Mouse (Mus musculus): ENCODE results near the gene Pnkp. TPM values are rescaled to one million over a fixed set of nuclear protein-coding genes. Genes with fewer than 3 reads are reported as not detected.
A peak's percentile ranks its signal among the peaks of the same experiment; 100 is the strongest.

Pnkp gene
- polyA plus RNA-seq, 1 experiment from 2014 or later: 29.7 TPM

DNA sequence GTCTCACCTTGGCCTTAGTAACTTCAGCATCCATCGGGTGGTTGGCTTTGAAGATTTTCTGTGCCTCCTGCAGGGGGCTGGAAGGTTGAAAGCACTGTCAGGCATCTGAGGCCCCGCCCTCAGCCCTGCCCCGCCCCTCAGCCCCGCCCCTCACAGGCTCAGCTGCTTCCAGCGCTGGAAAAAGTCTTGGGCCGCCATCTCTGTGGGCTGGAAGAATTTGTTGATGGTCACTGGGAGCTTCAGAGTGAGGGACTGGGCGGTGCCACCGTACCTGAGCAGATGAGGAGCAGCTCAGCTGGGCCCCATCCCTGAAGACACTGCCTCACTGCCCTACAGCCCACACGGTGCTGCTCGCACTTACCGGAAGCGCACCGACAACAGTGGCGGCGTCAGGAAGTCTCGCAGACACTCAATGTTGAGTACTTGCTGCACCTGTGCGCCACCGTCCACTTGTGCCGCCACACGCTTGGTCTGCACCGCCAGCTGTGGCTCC lies 44.3 kb downstream of the Pnkp start:
- H3K27ac ChIP-seq (ENCODE audit: low read depth): peak overlapping the region; percentile 35; the same call in 1 of the 2 replicates
- DNase-seq (ENCODE audit: low spot score) (peak; percentile 89), ATAC-seq (replicated peaks; ENCODE audit: low FRiP score, low TSS enrichment, low read depth) (peak; percentile 48; the same call in 1 of the 2 replicates)
- no peak overlapping the region for H3K9ac ChIP-seq (ENCODE audit: low read length)
- no peaks in the 10 kb centered on the region for H3K9me3 ChIP-seq (ENCODE audit: control insufficient read depth, low read length)
- 12% methylated on average over 21 of the region's 21 CpGs for WGBS
- peak overlapping the region; percentile 24 for H3K4me3 ChIP-seq (ENCODE audit: low read depth, low read length)
- H3K27me3 ChIP-seq (replicated peaks; ENCODE audit: control insufficient read depth, insufficient read depth, low read length): no peaks in the 10 kb centered on the region
- peak overlapping the region; percentile 48 for H3K4me2 ChIP-seq (ENCODE audit: low read length)
- H3K36me3 ChIP-seq (ENCODE audit: control insufficient read depth, insufficient read depth, low read length): peaks cover 55% of the 10 kb centered on the region
- peaks cover 13% of the 10 kb centered on the region for H3K4me1 ChIP-seq (replicated peaks; ENCODE audit: control insufficient read depth, insufficient read depth, low read length)

DNA sequence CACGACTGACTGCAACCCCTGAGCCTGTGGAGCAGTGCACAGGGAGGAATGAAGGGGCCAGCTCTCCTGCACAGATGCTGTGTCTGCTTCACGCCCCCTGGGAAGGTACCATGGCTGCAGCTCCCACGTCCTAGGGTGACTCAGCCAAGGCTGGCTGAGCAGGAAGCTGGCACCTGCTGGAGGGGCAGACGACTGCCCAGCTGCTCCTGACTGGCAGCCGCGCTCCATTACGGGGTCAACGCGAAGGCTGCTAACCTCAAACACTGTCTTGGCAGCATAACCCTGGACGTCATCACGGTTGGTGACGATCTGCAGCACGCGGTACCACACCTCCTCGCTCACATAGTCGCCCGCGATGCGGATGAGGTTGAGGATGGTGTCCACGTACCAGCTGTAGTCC lies 48.5 kb downstream of the Pnkp start:
- DNase-seq (ENCODE audit: low spot score): no peak
- no peak overlapping the region for H3K9ac ChIP-seq (ENCODE audit: low read length)
- H3K4me3 ChIP-seq (ENCODE audit: low read depth, low read length): no peak overlapping the region
- peaks cover 5% of the 10 kb centered on the region for H3K4me1 ChIP-seq (replicated peaks; ENCODE audit: control insufficient read depth, insufficient read depth, low read length)
- peaks cover 76% of the 10 kb centered on the region for H3K36me3 ChIP-seq (ENCODE audit: control insufficient read depth, insufficient read depth, low read length)
- no peaks in the 10 kb centered on the region for H3K27me3 ChIP-seq (replicated peaks; ENCODE audit: control insufficient read depth, insufficient read depth, low read length)
- no peak for ATAC-seq (replicated peaks; ENCODE audit: low FRiP score, low TSS enrichment, low read depth)
- H3K9me3 ChIP-seq (ENCODE audit: control insufficient read depth, low read length): no peaks in the 10 kb centered on the region
- H3K4me2 ChIP-seq (ENCODE audit: low read length): no peak overlapping the region
- 92% methylated on average over 20 of the region's 20 CpGs for WGBS
- no peak overlapping the region for H3K27ac ChIP-seq (ENCODE audit: low read depth)

DNA sequence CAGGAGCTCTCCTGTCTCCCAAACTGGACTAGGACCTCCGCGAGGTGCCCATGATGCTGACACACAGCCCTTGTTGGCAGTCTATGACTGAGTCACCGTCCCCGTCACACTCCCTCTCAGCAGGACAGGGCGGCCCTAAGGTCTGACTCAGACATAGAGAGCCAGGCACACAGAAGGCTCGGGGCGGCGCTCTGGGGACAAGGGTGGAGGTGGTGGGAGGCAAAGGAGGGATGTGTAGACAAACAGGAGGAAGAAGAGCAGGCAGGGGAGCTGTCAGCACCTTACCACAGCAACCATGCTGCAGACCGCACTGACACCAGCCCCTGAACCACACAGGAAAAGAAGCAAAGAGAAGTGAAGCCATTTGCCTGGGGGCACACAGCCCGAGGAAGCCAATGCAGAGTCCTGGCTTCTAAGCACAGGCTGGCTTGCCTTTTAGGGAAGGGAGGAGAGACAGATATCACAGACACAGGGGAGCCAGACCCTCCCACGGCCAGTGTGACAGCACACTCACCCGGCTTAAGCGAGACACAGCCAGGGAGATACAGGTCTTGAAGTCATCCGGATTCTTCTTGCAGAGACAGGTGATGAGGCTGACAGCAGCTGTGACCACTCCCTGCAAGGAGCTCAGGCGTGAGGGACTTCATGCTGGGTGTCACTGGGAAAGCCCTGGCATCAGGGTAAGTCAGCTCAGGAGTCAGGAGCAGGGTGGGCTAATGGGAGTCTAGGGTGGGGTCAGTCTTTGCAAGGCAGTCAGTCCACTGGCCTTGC lies 52.0 kb downstream of the Pnkp start:
- Histone ChIP-seq H3K27ac (ENCODE audit: low read depth) (no peak overlapping the region), H3K36me3 (ENCODE audit: control insufficient read depth, insufficient read depth, low read length) (peaks cover 95% of the 10 kb centered on the region), H3K9me3 (ENCODE audit: control insufficient read depth, low read length) (no peaks in the 10 kb centered on the region), H3K4me1 (replicated peaks; ENCODE audit: control insufficient read depth, insufficient read depth, low read length) (no peaks in the 10 kb centered on the region), H3K4me3 (ENCODE audit: low read depth, low read length) (no peak overlapping the region), H3K9ac (ENCODE audit: low read length) (no peak overlapping the region), H3K27me3 (replicated peaks; ENCODE audit: control insufficient read depth, insufficient read depth, low read length) (no peaks in the 10 kb centered on the region), H3K4me2 (ENCODE audit: low read length) (no peak overlapping the region)
- no peak for DNase-seq (ENCODE audit: low spot score)
- WGBS: 92% methylated on average over 15 of the region's 15 CpGs
- ATAC-seq (replicated peaks; ENCODE audit: low FRiP score, low TSS enrichment, low read depth): no peak

MicroRNA genes within 50 kb of the gene (microRNA counts, 519-probe panel; counts per million panel counts)
- microRNA mmu-miR-707: not detected

Small RNAs within 50 kb of the gene (microRNA-seq; reads per million reads assigned to microRNA genes)
- not detected for gene Mir707

Other genes starting within 250 kb of the Pnkp start
- 26.7 and 33.4 TPM in 2 replicates for gene Myh14, start 186.3 kb upstream of the Pnkp start, polyA plus RNA-seq (2014; fragmentation: Nextera tagmentation; extraction: Ambion mirVana)
- not detected in 2 replicates for gene Izumo2, start 148.4 kb upstream of the Pnkp start, polyA plus RNA-seq (2014; fragmentation: Nextera tagmentation; extraction: Ambion mirVana)
- gene Vrk3, start 108.7 kb upstream of the Pnkp start, polyA plus RNA-seq (2014; fragmentation: Nextera tagmentation; extraction: Ambion mirVana): 38.0 and 40.3 TPM in 2 replicates
- gene Zfp473, start 106.1 kb upstream of the Pnkp start, polyA plus RNA-seq (2014; fragmentation: Nextera tagmentation; extraction: Ambion mirVana): 3.6 and 4.2 TPM in 2 replicates
- 65.8 and 68.8 TPM in 2 replicates for gene Nup62, start 41.1 kb upstream of the Pnkp start, polyA plus RNA-seq (2014; fragmentation: Nextera tagmentation; extraction: Ambion mirVana)
- gene Il4i1, start 40.8 kb upstream of the Pnkp start, polyA plus RNA-seq (2014; fragmentation: Nextera tagmentation; extraction: Ambion mirVana): 2.0 TPM in 2 replicates
- 2.4 and 3.0 TPM in 2 replicates for gene Atf5, start 40.5 kb upstream of the Pnkp start, polyA plus RNA-seq (2014; fragmentation: Nextera tagmentation; extraction: Ambion mirVana)
- 63.7 and 68.0 TPM in 2 replicates for gene Akt1s1, start 8.1 kb upstream of the Pnkp start, polyA plus RNA-seq (2014; fragmentation: Nextera tagmentation; extraction: Ambion mirVana)
- 72.4 and 74.8 TPM in 2 replicates for gene Tbc1d17, start 8.1 kb upstream of the Pnkp start, polyA plus RNA-seq (2014; fragmentation: Nextera tagmentation; extraction: Ambion mirVana)
- gene Ptov1, start 12.6 kb downstream of the Pnkp start, polyA plus RNA-seq (2014; fragmentation: Nextera tagmentation; extraction: Ambion mirVana): 318 and 338 TPM in 2 replicates
- 66.2 and 75.8 TPM in 2 replicates for gene Med25, start 35.6 kb downstream of the Pnkp start, polyA plus RNA-seq (2014; fragmentation: Nextera tagmentation; extraction: Ambion mirVana)
- gene Fuz, start 38.9 kb downstream of the Pnkp start, polyA plus RNA-seq (2014; fragmentation: Nextera tagmentation; extraction: Ambion mirVana): 17.8 and 19.7 TPM in 2 replicates
- 62.9 and 68.3 TPM in 2 replicates for gene Ap2a1, start 72.4 kb downstream of the Pnkp start, polyA plus RNA-seq (2014; fragmentation: Nextera tagmentation; extraction: Ambion mirVana)
- gene Tsks, start 86.1 kb downstream of the Pnkp start, polyA plus RNA-seq (2014; fragmentation: Nextera tagmentation; extraction: Ambion mirVana): not detected in 2 replicates
- 21.9 and 24.7 TPM in 2 replicates for gene Cpt1c, start 117.7 kb downstream of the Pnkp start, polyA plus RNA-seq (2014; fragmentation: Nextera tagmentation; extraction: Ambion mirVana)
- gene Prmt1, start 129.4 kb downstream of the Pnkp start, polyA plus RNA-seq (2014; fragmentation: Nextera tagmentation; extraction: Ambion mirVana): 208 and 211 TPM in 2 replicates
- 84.3 and 91.7 TPM in 2 replicates for gene Irf3, start 140.5 kb downstream of the Pnkp start, polyA plus RNA-seq (2014; fragmentation: Nextera tagmentation; extraction: Ambion mirVana)
- 54.3 and 55.2 TPM in 2 replicates for gene Bcl2l12, start 141.6 kb downstream of the Pnkp start, polyA plus RNA-seq (2014; fragmentation: Nextera tagmentation; extraction: Ambion mirVana)
- 45.3 and 49.4 TPM in 2 replicates for gene Scaf1, start 159.2 kb downstream of the Pnkp start, polyA plus RNA-seq (2014; fragmentation: Nextera tagmentation; extraction: Ambion mirVana)
- gene Rras, start 160.8 kb downstream of the Pnkp start, polyA plus RNA-seq (2014; fragmentation: Nextera tagmentation; extraction: Ambion mirVana): 69.1 and 70.2 TPM in 2 replicates
- 14.0 and 15.0 TPM in 2 replicates for gene Prr12, start 195.7 kb downstream of the Pnkp start, polyA plus RNA-seq (2014; fragmentation: Nextera tagmentation; extraction: Ambion mirVana)
- 57.2 and 63.0 TPM in 2 replicates for gene Nosip, start 205.3 kb downstream of the Pnkp start, polyA plus RNA-seq (2014; fragmentation: Nextera tagmentation; extraction: Ambion mirVana)
- 21.8 and 24.0 TPM in 2 replicates for gene Prrg2, start 205.5 kb downstream of the Pnkp start, polyA plus RNA-seq (2014; fragmentation: Nextera tagmentation; extraction: Ambion mirVana)
- 313 and 323 TPM in 2 replicates for gene Rcn3, start 235.1 kb downstream of the Pnkp start, polyA plus RNA-seq (2014; fragmentation: Nextera tagmentation; extraction: Ambion mirVana)
- gene Fcgrt, start 246.7 kb downstream of the Pnkp start, polyA plus RNA-seq (2014; fragmentation: Nextera tagmentation; extraction: Ambion mirVana): 64.1 and 65.1 TPM in 2 replicates